In genomic region chr5:72160781-72161485, GRCm38 (mm10) we compare ENCODE assay signal across 18 mouse cellular contexts. TPM values are rescaled to one million over a fixed set of nuclear protein-coding genes. Genes with fewer than 3 reads are reported as not detected.
A peak's percentile ranks its signal among the peaks of the same experiment; 100 is the strongest.
DNase-seq lines count a peak whose midpoint lies in the region; ATAC-seq lines count a peak whose summit lies in the region.
"Had no signal": no experiment of that assay in that cellular context is flagged by ENCODE, and none has a peak within 500 bp of the region (broad histone marks: within the 10 kb centered on the region; RNA-seq: fewer than 3 reads in every experiment).

No protein-coding gene starts in this region.

- ATAC-seq in heart, embryonic 11.5 days (replicated peaks; ENCODE audit: insufficient number of reproducible peaks, low FRiP score, low TSS enrichment), result no peak
- no peak for ATAC-seq in heart, embryonic 12.5 days (ENCODE audit: insufficient number of reproducible peaks, low FRiP score)
- peak; percentile 79 for ATAC-seq in megakaryocyte, adult 5-6 weeks (ENCODE audit: poor library complexity, severe bottlenecking)
- no peak for ATAC-seq in frontal cortex, adult (ENCODE audit: low TSS enrichment)
- ATAC-seq: hindbrain, postnatal 0 days had no signal

- H3K4me1 ChIP-seq in heart, embryonic 11.5 days (ENCODE audit: control insufficient read depth, insufficient read depth, low read length), result peaks cover 14% of the 10 kb centered on the region; the same call in 1 of the 2 replicates
- H3K4me1 ChIP-seq in heart, embryonic 12.5 days (replicated peaks), result peaks cover 31% of the 10 kb centered on the region
- H3K4me1 ChIP-seq: forebrain, embryonic 10.5 days; midbrain, embryonic 12.5 days had no signal

- WGBS in heart, embryonic 11.5 days (ENCODE audit: insufficient replicate concordance), result 83% methylated on average over 11 of the region's 11 CpGs
- 82% methylated on average over 11 of the region's 11 CpGs for WGBS in heart, embryonic 12.5 days

- no peaks in the 10 kb centered on the region for H3K9me3 ChIP-seq in heart, embryonic 11.5 days (replicated peaks; ENCODE audit: control insufficient read depth, low read length)
- H3K9me3 ChIP-seq in heart, embryonic 12.5 days (replicated peaks), result no peaks in the 10 kb centered on the region
- H3K9me3 ChIP-seq: forebrain, embryonic 10.5 days; liver, embryonic 15.5 days; midbrain, embryonic 12.5 days had no signal

- peaks cover 17% of the 10 kb centered on the region for H3K36me3 ChIP-seq in heart, embryonic 11.5 days (ENCODE audit: control insufficient read depth, insufficient read depth, low read length)
- peaks cover 62% of the 10 kb centered on the region for H3K36me3 ChIP-seq in heart, embryonic 12.5 days

- peak; percentile 63 for DNase-seq in thymus, postnatal 0 days (ENCODE audit: low spot score)
- DNase-seq in thymus, postnatal 36 days, result no peak
- DNase-seq in thymus, postnatal 4 days, result peak; percentile 28
- no peak for DNase-seq in left cerebral cortex, postnatal 36 days (ENCODE audit: low spot score in 2 of 2)
- DNase-seq: adrenal gland, postnatal 25 days; cerebellum, adult 9-10 months; gastrocnemius, postnatal 14 days; kidney, adult 9 months had no signal

- no peak overlapping the region for H3K4me3 ChIP-seq in heart, embryonic 11.5 days (ENCODE audit: low read depth, low read length)
- no peak overlapping the region for H3K4me3 ChIP-seq in heart, embryonic 12.5 days
- H3K4me3 ChIP-seq: forebrain, embryonic 10.5 days; left cerebral cortex, adult 2 months; liver, embryonic 15.5 days; midbrain, embryonic 12.5 days had no signal

- H3K27ac ChIP-seq in heart, embryonic 11.5 days (ENCODE audit: low read depth, low read length), result 0 out of 2 replicates have a peak overlapping the region, but pooled peaks have one; percentile 1
- H3K27ac ChIP-seq in heart, embryonic 12.5 days (ENCODE audit: poor library complexity, severe bottlenecking), result no peak overlapping the region
- H3K27ac ChIP-seq: forebrain, embryonic 10.5 days; hindbrain, postnatal 0 days; left cerebral cortex, adult 2 months; liver, embryonic 15.5 days; midbrain, embryonic 12.5 days; stomach, postnatal 0 days had no signal

- no peak overlapping the region for H3K4me2 ChIP-seq in heart, embryonic 11.5 days
- H3K4me2 ChIP-seq in heart, embryonic 12.5 days, result no peak overlapping the region
- H3K4me2 ChIP-seq: liver, embryonic 15.5 days; midbrain, embryonic 12.5 days had no signal

- no peaks in the 10 kb centered on the region for H3K27me3 ChIP-seq in heart, embryonic 11.5 days (ENCODE audit: control insufficient read depth, insufficient read depth, low read length)
- H3K27me3 ChIP-seq in heart, embryonic 12.5 days (replicated peaks), result no peaks in the 10 kb centered on the region
- H3K27me3 ChIP-seq: liver, embryonic 15.5 days; midbrain, embryonic 12.5 days had no signal

- H3K9ac ChIP-seq in heart, embryonic 11.5 days (ENCODE audit: low read depth, low read length), result no peak overlapping the region
- H3K9ac ChIP-seq in heart, embryonic 12.5 days, result no peak overlapping the region
- H3K9ac ChIP-seq: liver, embryonic 15.5 days; midbrain, embryonic 12.5 days had no signal

- intact Hi-C loops in left cerebral cortex, postnatal 36 days (cut with DNase I), result no loop called here

RNA-seq across cellular contexts. Expression of gene Commd8, which starts 7.1 kb away (rescaled TPM):
- 130 and 131 TPM in 2 replicates for polyA plus RNA-seq in heart, embryonic 11.5 days (2014; fragmentation: Nextera tagmentation; extraction: Ambion mirVana)
- 124 and 127 TPM in 2 replicates for polyA plus RNA-seq in heart, embryonic 12.5 days (2016; fragmentation: Nextera tagmentation; extraction: Ambion mirVana)
- polyA plus RNA-seq in thymus, postnatal 0 days (2015; fragmentation: Nextera tagmentation; extraction: Ambion mirVana), result 159 and 167 TPM in 2 replicates
- 231 and 298 TPM in 2 replicates for total RNA-seq in megakaryocyte, adult 5-6 weeks (2015)
- total RNA-seq in megakaryocyte, adult 5-6 weeks (2017), result 142 and 175 TPM in 2 replicates
- 10 to 100 TPM; 84.5 to 86.8 TPM for total RNA-seq in left cerebral cortex, postnatal 36 days (2021)

Comparison
In these comparisons a context has a peak if more than half of its experiments do, and no peak if none do; other contexts are left out.
1. DNase-seq: peak in thymus, postnatal 0 days (single experiment) and thymus, postnatal 4 days (single experiment); none in thymus, postnatal 36 days (0 of 2) and left cerebral cortex, postnatal 36 days (0 of 2).